Mouse (Mus musculus) hindbrain, embryonic 16.5 days (tissue): ENCODE results near the gene Gm39653. TPM values are rescaled to one million over a fixed set of nuclear protein-coding genes. Genes with fewer than 3 reads are reported as not detected.

ENCODE experiments used
- ATAC-seq: fragments of 200-750 bp; cut with Nextera tagmentation; 2 replicates; pipeline ENCODE4 v1.8.0; 2017; ENCODE audit warnings: moderate TSS enrichment, moderate library complexity
- H3K27ac ChIP-seq: fragments of 300-500 bp; sonication (generic); 2 replicates; pipeline ENCODE4 v1.5.1; 2014; ENCODE audit warnings: low read depth, mild to moderate bottlenecking, control low read depth, low read length, moderate library complexity
- H3K27me3 ChIP-seq: fragments of 300-500 bp; sonication (generic); replicated peaks from 2 replicates; pipeline ENCODE4 v1.6.1; 2014; ENCODE audit warnings: low read length; ENCODE audit not compliant: control insufficient read depth, insufficient read depth
- H3K36me3 ChIP-seq: fragments of 300-500 bp; sonication (generic); 2 replicates; pipeline ENCODE4 v1.6.1; 2014; ENCODE audit warnings: mild to moderate bottlenecking, low read length, moderate library complexity, mixed read lengths; ENCODE audit not compliant: control insufficient read depth, insufficient read depth
- H3K4me1 ChIP-seq: fragments of 300-500 bp; sonication (generic); 2 replicates; pipeline ENCODE4 v1.6.1; 2014; ENCODE audit warnings: low read depth, low read length; ENCODE audit not compliant: control insufficient read depth, insufficient read depth
- H3K4me2 ChIP-seq: fragments of 300-500 bp; sonication (generic); 2 replicates; pipeline ENCODE4 v1.6.1; 2014; ENCODE audit warnings: mild to moderate bottlenecking, low read length, control low read depth, moderate library complexity
- H3K4me3 ChIP-seq: fragments of 300-500 bp; sonication (generic); 2 replicates; pipeline ENCODE4 v1.5.1; 2014; ENCODE audit warnings: mild to moderate bottlenecking, low read length, control low read depth, moderate library complexity
- H3K9ac ChIP-seq: fragments of 300-500 bp; sonication (generic); 2 replicates; pipeline ENCODE4 v1.6.1; 2014; ENCODE audit warnings: low read depth, mild to moderate bottlenecking, control low read depth, low read length, moderate library complexity
- H3K9me3 ChIP-seq: fragments of 300-500 bp; sonication (generic); 2 replicates; pipeline ENCODE4 v1.6.1; 2014; ENCODE audit warnings: mild to moderate bottlenecking, low read length, moderate library complexity; ENCODE audit not compliant: control insufficient read depth
- WGBS: fragments of 180-500 bp; shearing (Covaris S2); extraction: QIAGEN DNeasy Blood & Tissue Kit; methylation state at CpG from one replicate; pipeline ENCODE4 v1.1.7; 2014; 5-methylcytosine and 5-hydroxymethylcytosine counted together
- polyA plus RNA-seq: library from polyadenylated mRNA; unstranded; fragments of >200 nt; fragmentation: Nextera tagmentation; extraction: Ambion mirVana; gene quantifications from 2 replicates; pipeline ENCODE4 v1.2.1, GENCODE M21; 2015

Gm39653 gene
- not detected in 2 replicates for polyA plus RNA-seq

- H3K4me3 ChIP-seq, result no peak within 1 kb of the TSS
- whole genome bisulfite sequencing, result 84% methylated on average over 3 of the region's 3 CpGs
- no peak for ATAC-seq
- no peaks in the 10 kb centered on the region for H3K36me3 ChIP-seq
- H3K4me2 ChIP-seq, result no peak within 1 kb of the TSS
- no peaks in the 10 kb centered on the region for H3K9me3 ChIP-seq
- H3K9ac ChIP-seq, result no peak within 1 kb of the TSS
- peaks cover 3% of the 10 kb centered on the region; the same call in 1 of the 2 replicates for H3K4me1 ChIP-seq
- H3K27me3 ChIP-seq, result peaks cover 4% of the 10 kb centered on the region; the same call in 1 of the 2 replicates
- no peak within 1 kb of the TSS for H3K27ac ChIP-seq
Measured at GRCm38 (mm10) chr1:63615668-63616067, at the start of gene Gm39653. Gene Gm39653 (plus strand): TSS chr1:63615968.

GRCm38 (mm10) chr1:63566501-63566900, 49.3 kb upstream of the Gm39653 start:
- WGBS, result 20% methylated on average over 7 of the region's 7 CpGs
- Histone ChIP-seq H3K27me3 (no peaks in the 10 kb centered on the region; the same call in 1 of the 2 replicates), H3K9me3 (no peaks in the 10 kb centered on the region), H3K27ac (no peak overlapping the region), H3K4me3 (no peak overlapping the region), H3K4me2 (no peak overlapping the region), H3K9ac (no peak overlapping the region), H3K36me3 (no peaks in the 10 kb centered on the region), H3K4me1 (no peaks in the 10 kb centered on the region)
- no peak for ATAC-seq

- Histone ChIP-seq H3K4me2 (no peak overlapping the region), H3K4me3 (no peak overlapping the region), H3K9ac (no peak overlapping the region), H3K36me3 (no peaks in the 10 kb centered on the region), H3K27me3 (no peaks in the 10 kb centered on the region; the same call in 1 of the 2 replicates), H3K9me3 (no peaks in the 10 kb centered on the region), H3K27ac (no peak overlapping the region), H3K4me1 (no peaks in the 10 kb centered on the region)
- no peak for ATAC-seq
- 47% methylated on average over 4 of the region's 4 CpGs for WGBS
Measured at GRCm38 (mm10) chr1:63567031-63567430, 48.7 kb upstream of the Gm39653 start.

- H3K27me3 ChIP-seq, result no peaks in the 10 kb centered on the region
- WGBS, result 28% methylated on average over 7 of the region's 7 CpGs
- H3K4me1 ChIP-seq, result peaks cover 15% of the 10 kb centered on the region
- no peaks in the 10 kb centered on the region for H3K9me3 ChIP-seq
- H3K9ac ChIP-seq, result no peak overlapping the region
- no peaks in the 10 kb centered on the region for H3K36me3 ChIP-seq
- ATAC-seq, result peak; percentile 64; the same call in 1 of the 2 replicates
- no peak overlapping the region for H3K27ac ChIP-seq
- H3K4me2 ChIP-seq, result no peak overlapping the region
- no peak overlapping the region for H3K4me3 ChIP-seq
Measured at GRCm38 (mm10) chr1:63572229-63572628, 43.5 kb upstream of the Gm39653 start.

GRCm38 (mm10) chr1:63573432-63573831, 42.3 kb upstream of the Gm39653 start:
- Histone ChIP-seq H3K36me3 (no peaks in the 10 kb centered on the region), H3K27me3 (no peaks in the 10 kb centered on the region), H3K9ac (0 out of 2 replicates have a peak overlapping the region, but pooled peaks have one; percentile 18), H3K4me2 (peak overlapping the region; percentile 8; the same call in 1 of the 2 replicates), H3K4me1 (peaks cover 15% of the 10 kb centered on the region), H3K9me3 (no peaks in the 10 kb centered on the region), H3K27ac (no peak overlapping the region), H3K4me3 (no peak overlapping the region)
- 20% methylated on average over 6 of the region's 6 CpGs for WGBS
- ATAC-seq, result peak; percentile 76

GRCm38 (mm10) chr1:63573864-63574611, 41.7 kb upstream of the Gm39653 start:
- peak overlapping the region; percentile 51; the same call in 1 of the 2 replicates for H3K27ac ChIP-seq
- H3K4me1 ChIP-seq, result peaks cover 15% of the 10 kb centered on the region
- no peaks in the 10 kb centered on the region for H3K36me3 ChIP-seq
- no peak overlapping the region for H3K4me3 ChIP-seq
- H3K9ac ChIP-seq, result no peak overlapping the region
- H3K9me3 ChIP-seq, result no peaks in the 10 kb centered on the region
- H3K4me2 ChIP-seq, result no peak overlapping the region
- peak; percentile 59 for ATAC-seq
- no peaks in the 10 kb centered on the region for H3K27me3 ChIP-seq
- 45% methylated on average over 12 of the region's 12 CpGs for WGBS

GRCm38 (mm10) chr1:63576803-63577202, 39.0 kb upstream of the Gm39653 start:
- Histone ChIP-seq H3K9ac (no peak overlapping the region), H3K27me3 (no peaks in the 10 kb centered on the region), H3K9me3 (no peaks in the 10 kb centered on the region), H3K4me2 (no peak overlapping the region), H3K27ac (no peak overlapping the region), H3K36me3 (no peaks in the 10 kb centered on the region), H3K4me3 (no peak overlapping the region), H3K4me1 (peaks cover 15% of the 10 kb centered on the region)
- 56% methylated on average over 5 of the region's 5 CpGs for WGBS
- no peak for ATAC-seq

GRCm38 (mm10) chr1:63579153-63579552, 36.6 kb upstream of the Gm39653 start:
- Histone ChIP-seq H3K27ac (no peak overlapping the region), H3K27me3 (no peaks in the 10 kb centered on the region), H3K4me3 (no peak overlapping the region), H3K9me3 (no peaks in the 10 kb centered on the region), H3K36me3 (no peaks in the 10 kb centered on the region), H3K9ac (no peak overlapping the region), H3K4me2 (no peak overlapping the region), H3K4me1 (peaks cover 2% of the 10 kb centered on the region; the same call in 1 of the 2 replicates)
- no peak for ATAC-seq
- 72% methylated on average over 8 of the region's 8 CpGs for WGBS

- no peak overlapping the region for H3K9ac ChIP-seq
- 54% methylated on average over 7 of the region's 7 CpGs for WGBS
- no peaks in the 10 kb centered on the region for H3K9me3 ChIP-seq
- no peak overlapping the region for H3K4me3 ChIP-seq
- no peaks in the 10 kb centered on the region for H3K27me3 ChIP-seq
- ATAC-seq, result peak; percentile 56
- H3K4me1 ChIP-seq, result no peaks in the 10 kb centered on the region
- H3K27ac ChIP-seq, result no peak overlapping the region
- H3K36me3 ChIP-seq, result no peaks in the 10 kb centered on the region
- H3K4me2 ChIP-seq, result no peak overlapping the region
Measured at GRCm38 (mm10) chr1:63586869-63587268, 28.9 kb upstream of the Gm39653 start.
